Mouse (Mus musculus) brain, adult 2 months (tissue): ENCODE measurements around the gene Ccdc65.

ENCODE experiments used
- DNase-seq: peaks from one replicate; pipeline ENCODE4 v3.0.0; 2011; ENCODE audit warnings: low read depth, low spot score

The Ccdc65 gene

DNA sequence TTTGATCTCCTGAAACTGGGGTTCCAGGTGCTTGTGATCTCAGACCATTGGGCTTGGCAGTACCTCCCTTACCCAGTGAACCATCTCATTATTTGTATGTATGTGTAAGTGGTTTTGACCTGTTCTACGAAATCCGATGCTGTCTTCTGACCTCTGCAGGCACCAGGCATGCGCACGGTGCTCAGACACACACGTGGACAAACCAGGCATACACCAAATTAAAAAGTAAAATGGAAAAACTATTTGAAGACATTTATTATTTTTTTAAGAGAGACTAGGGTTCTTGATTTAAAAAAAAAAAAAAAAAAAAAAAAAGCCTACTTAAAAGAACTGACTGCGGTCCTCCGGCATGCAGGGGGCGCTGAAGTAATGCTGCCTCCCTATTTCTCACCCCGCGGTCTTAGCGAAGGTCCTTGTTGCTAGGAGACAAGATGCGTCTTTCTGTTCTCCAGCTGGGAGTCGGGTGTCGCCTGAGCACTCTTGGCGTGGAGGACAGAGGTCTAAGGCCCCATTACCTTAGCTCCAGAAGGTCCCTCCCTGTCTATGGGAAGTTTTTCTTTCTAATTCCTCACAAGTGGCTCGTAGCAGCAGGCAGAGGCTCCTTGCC, at the start of gene Ccdc65:
Gene Ccdc65 (plus strand): TSS at position 442 of the 607 bp plus-strand sequence.
- DNase-seq: peak; percentile 97

DNA sequence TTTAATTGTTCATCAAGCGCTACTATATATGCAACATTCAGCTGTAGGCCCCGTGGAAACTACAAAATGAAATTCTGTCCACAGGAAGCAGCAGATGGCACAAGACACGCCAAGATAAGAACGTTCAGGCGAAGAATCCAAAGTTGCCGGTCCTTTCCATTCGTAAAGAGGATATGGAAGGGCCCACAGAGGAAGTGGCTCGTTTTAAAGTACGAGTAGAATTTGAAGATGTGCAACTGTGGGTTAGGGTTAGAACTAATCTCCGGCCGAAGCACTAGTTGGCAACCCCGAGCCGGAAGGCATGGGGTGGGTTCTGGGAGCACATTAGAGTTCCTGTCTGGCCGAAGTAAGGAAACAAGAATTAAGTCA, 45.8 kb upstream of the Ccdc65 start:
- DNase-seq: peak; percentile 50

DNA sequence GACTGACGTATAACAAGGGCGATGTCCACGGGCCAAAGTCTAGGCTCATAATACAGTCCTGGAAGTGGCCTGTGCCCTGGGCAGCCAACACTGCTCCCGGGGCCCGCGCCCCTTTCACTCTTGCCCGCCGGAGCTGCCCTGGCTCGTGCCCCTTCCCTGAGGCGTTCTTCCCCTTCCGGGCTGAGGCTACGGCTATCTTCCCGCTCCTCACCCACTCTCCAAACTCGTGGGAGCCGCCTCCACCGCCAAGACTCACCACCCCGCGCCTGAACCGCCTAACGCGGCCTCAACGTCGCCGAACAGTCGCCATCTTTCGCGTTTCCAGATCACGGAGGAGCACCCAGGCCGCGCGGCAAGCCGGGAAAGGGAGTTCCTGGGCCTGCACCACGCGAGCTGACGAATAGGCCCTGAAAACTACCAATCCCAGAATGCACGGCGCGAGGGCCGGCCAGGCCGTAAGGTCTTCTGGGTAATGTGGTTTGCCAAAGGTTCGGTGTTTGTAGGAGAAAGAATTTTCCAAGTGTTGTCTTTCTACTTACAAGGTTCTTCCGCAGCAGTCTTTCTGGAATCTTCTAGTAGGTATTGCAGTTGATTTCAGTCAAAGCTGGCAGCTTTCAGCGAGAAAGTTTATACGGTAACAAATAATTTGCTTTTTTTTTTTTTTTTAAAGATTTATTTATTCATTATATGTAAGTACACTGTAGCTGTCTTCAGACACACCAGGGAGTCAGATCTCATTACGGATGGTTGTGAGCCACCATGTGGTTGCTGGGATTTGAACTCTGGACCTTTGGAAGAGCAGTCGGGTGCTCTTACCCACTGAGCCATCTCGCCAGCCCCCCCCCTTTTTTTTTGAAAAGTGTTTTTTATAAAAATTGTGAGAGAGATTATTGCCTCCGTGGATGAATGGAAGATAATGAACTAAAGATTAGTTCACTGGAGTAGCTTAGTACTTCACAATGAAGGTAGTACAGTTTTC, 45.2 kb upstream of the Ccdc65 start, which contains the start of gene Ddx23:
Gene Ddx23 (minus strand): TSS at position 328 of the 979 bp plus-strand sequence.
- DNase-seq: peak; percentile 99

DNA sequence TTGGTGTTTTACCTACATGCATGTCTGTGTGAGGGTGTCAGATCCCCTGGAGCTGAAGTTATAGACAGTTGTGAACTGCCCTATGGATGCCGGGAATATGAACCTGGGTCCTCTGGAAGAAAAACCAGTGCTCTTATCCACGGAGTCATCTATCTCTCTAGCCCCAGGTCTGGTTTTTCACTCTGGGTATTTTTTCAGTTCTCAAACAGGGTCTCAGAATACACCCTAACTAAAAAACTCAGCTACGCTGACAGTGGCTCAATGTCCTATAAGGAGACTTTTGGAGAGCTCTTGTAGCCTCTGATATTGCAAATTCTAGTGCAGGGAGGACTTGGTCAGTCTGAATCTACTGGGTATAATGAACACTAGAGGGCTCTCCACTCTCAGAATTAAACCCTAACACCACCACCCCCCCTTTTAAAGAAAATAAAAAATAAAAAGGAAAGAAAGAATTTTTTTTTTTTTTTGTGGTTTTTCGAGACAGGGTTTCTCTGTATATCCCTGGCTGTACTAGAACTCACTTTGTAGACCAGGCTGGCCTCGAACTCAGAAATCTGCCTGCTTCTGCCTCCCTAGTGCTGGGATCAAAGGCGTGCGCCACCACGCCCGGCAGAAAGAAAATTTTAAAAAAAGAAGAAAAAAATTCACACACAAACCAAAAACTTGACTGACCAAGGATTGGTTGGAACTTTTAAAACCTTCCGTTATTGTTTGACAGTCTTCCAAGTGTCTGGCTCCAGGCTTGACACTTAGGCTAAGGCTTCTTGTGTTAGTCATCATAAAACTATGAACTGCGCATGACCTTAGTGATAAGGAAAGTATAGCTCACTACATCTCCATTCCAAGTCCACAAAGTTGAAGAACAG, 43.7 kb upstream of the Ccdc65 start:
- peak; percentile 75 for DNase-seq

- peak; percentile 70 for DNase-seq
Measured at GRCm38 (mm10) chr15:98672592-98672991, 35.4 kb upstream of the Ccdc65 start.

DNA sequence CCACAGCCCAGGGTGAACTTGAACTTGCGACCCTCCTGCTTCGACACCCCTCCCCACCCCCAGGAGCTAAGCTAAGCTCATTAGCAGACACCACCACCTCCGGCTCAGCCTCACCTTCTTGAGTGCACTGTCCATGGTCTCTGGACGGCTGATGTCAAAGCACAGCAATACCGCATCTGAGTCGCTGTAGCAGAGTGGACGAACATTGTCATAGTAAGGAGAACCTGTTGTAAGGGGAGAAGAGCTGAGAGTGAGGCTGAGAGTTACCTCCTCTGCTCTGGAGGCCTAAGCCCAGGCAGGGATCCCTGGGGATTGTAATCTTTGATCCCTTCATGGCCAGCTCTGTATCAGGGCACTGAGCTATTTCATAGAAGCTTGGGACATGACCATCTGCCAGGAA, 34.3 kb upstream of the Ccdc65 start:
- DNase-seq: no peak

GRCm38 (mm10) chr15:98674284-98674993, 33.6 kb upstream of the Ccdc65 start:
- DNase-seq: peak; percentile 61

DNA sequence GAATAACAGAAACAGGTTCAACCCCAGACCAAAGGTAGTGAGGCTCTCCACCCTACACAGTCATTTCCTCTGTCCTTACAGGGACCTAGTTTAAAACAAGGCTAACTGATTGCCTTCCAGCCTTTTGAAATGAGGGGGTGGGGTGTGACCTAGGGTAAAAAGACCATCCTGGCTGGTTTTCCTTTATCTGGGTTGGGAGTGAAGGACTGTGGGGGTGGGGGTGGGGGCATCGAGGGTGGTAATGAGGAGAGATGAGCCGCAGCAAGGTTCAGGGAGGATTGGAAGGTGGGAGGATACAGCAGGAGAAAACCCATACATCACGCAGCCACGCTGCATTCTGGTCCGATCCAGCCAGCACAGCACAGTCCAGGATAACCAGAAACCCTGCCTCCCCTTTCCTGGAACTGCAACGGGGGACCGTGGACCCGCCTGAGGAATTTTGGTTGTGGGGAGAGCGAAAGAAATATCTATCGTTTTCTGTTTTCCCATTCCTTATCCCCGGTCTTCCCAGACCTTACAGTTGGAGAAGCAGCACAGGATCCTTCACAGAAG, 32.9 kb upstream of the Ccdc65 start:
- DNase-seq: peak; percentile 41

GRCm38 (mm10) chr15:98675634-98676250, 32.3 kb upstream of the Ccdc65 start:
- peak; percentile 50 for DNase-seq

- DNase-seq: peak; percentile 63
Measured at GRCm38 (mm10) chr15:98676471-98676870, 31.5 kb upstream of the Ccdc65 start.

GRCm38 (mm10) chr15:98676940-98677728, 30.9 kb upstream of the Ccdc65 start, which contains the start of gene Rnd1:
TSS of gene Rnd1 (minus strand) at chr15:98677461.
- peak; percentile 98 for DNase-seq

- peak; percentile 27 for DNase-seq
Measured at GRCm38 (mm10) chr15:98677977-98678376, 30.0 kb upstream of the Ccdc65 start.

DNA sequence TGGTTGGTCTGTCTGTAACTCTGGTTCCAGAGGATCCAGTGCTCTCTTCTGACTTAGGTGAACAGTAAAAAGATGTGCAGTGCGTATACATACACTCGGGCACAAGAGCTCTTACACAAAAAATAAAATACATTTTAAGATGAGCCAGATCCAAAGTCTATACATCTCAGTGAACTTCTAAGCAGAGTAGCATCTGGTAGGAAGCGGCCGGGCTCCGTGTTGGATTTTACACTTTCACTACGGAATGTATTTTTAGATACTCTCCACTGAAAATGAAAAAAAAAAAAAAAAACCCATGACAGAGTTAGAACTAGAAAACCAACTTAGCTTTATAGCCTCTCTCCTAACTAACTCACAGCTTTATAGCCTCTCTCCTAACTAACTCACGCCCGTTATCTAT, 27.3 kb upstream of the Ccdc65 start:
- peak; percentile 45 for DNase-seq

DNA sequence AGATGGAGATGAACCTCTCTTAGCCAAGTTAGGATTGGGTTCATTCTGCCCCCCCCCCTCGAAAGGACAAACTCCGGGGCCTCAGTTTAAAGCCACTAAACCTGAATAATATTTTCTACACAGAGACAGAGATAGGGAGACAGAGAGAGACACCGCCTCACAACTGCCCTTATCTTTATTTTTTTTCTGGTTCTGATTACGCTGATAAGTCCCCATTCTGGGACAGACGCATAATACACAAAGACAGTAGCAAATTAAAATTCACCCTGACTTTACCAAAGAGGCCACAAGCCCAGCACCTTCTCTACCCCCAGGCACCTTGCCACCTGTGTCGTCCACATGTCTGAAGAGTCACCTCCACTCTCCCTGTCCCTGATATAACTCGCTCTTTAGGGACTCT, 26.4 kb upstream of the Ccdc65 start:
- DNase-seq: no peak

DNA sequence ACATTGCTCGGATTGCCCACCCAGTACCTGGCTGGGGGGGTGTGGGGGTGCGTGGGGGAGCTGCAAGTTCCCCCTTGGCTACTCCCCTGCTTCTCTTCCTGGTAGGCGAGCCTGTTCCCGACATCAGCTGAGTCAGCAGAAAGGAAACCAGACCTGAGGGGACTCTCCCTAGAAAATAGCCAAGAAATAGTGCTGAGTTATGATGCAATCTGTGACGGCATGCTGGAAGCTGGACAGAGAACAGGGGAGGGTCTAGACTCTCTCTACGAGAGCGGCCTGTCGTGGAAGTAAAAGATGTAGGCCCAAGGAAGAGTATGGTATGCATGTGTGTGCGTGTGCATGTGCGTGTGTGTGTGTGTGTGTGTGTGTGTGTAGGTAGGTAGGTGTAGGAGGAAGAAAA, 24.8 kb upstream of the Ccdc65 start:
- no peak for DNase-seq

DNA sequence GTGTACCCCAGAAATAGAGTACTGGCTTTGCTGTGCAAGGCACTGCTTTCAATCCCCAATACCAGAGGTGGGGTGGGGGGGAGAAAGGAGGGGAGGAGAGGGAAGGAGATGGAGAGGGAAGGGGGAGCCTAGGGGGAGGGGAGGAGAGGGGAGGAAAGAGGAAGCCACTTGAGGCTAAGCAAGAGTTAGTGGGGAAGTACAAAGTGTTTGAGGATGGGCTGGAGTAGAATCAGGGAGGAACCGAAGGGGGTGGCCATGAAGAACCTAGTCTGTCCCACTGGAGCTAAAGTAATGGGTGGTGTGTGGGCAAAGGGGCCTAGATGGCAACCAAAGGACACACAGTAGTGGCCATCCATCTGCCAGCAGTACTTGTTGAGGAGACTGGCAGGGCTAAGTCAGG, 24.3 kb upstream of the Ccdc65 start:
- no peak for DNase-seq

DNA sequence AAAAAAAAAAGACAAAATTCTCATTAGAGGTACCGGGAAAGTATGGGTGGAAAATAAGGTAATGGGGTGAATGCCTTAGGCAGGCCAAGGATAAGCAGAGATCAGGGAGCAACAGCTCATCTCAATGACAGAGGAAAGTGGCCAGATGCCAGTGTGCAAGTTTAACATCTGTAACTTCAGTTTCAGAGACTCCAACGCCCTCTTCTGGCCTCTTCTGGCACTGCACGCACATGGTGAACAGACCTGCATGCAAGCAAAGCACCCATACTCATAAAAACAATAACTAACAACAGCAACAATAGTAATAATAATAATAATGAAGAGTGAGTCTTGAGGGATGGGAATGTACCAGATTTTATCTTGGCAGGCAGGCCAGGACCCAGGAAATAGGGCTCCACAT, 22.1 kb upstream of the Ccdc65 start:
- no peak for DNase-seq

DNA sequence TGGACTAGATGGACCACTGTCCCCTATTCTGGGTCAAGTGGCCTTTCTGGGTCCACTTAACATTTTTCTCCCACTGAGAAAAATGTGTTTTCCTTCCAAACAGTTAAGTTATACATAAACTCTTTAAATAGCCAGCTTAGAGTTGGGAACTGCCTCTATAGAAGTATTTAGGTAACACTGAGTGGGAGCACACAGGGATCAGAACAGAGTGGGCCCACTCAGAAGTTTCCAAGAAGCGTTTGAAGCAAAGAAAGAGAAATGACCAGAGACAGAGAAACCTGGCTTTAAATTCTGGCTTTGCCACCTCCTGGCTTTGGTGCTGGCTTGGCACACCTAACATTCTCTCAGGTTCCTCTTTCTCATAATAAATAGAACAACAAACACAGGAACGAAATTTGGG, 18.3 kb upstream of the Ccdc65 start:
- DNase-seq: peak; percentile 60

DNA sequence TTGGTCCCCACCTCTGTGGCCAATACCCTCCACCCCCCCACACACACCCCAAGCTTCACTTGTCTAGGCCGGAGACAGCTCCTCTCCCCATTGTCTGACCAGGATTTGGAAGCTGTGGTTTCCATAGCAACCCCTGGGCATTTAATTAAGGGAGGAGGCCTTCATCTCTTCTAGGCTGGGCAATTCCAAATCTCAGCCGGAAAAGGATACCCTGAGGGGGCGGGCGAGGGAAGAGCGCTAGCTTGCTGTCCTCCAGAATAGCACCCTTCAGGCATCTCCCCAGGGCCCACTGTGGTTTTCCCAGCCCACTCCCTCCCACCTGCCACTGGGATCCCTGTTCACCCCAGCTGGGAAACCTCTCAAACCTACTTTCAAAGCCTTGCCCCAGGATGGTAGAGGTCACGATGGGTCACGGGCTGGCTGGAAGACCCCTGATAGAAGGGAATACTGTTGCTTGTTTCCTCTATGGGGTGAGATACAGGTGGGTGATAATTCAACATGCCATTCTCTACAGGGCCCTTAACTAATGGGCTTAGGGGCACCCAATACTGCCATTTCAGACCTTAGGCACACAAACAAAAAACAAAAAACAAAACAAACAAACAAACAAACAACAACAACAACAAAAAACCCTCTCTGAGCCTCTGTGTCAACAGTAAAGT, 16.4 kb upstream of the Ccdc65 start:
- peak; percentile 78 for DNase-seq
